Mouse (Mus musculus): ENCODE results near the gene Ube2v1.

GRCm38 (mm10) chr2:167597492-167598186 is 34.3 kb downstream of the Ube2v1 start:
- no peak for TF ChIP-seq JUND (IDR thresholded peaks at IDR 0.05; ENCODE audit: low read depth, low read length)
- TF ChIP-seq NRF1 (IDR thresholded peaks at IDR 0.05; ENCODE audit: insufficient read depth, low read depth, low read length, poor library complexity, severe bottlenecking) = no peak
- no peak for TF ChIP-seq EP300 (IDR thresholded peaks at IDR 0.05; ENCODE audit: low read depth in 1 of 2, low read length in 2 of 2)
- no peak for TF ChIP-seq ELF1 (IDR thresholded peaks at IDR 0.05; ENCODE audit: low read depth, low read length)
- TF ChIP-seq CTCF (IDR thresholded peaks at IDR 0.05 in 2 of 3, conservative IDR thresholded peaks at IDR 0.05 in 1 of 3; ENCODE audit: control insufficient read depth in 1 of 3, insufficient read depth in 1 of 3, low read depth in 2 of 3, low read length in 3 of 3, poor library complexity in 1 of 3, severe bottlenecking in 1 of 3) = no peak
- TF ChIP-seq SIN3A (IDR thresholded peaks at IDR 0.05; ENCODE audit: low read length) = no peak
